Mouse (Mus musculus) hematopoietic stem cell, adult 5-6 weeks (primary cell): ENCODE data around the gene Zfpm1. TPM values are rescaled to one million over a fixed set of nuclear protein-coding genes. Genes with fewer than 3 reads are reported as not detected.

Experiments used
- ATAC-seq, 2 experiments: fragments of 125-278 bp in 1 of 2; replicated peaks in 1 of 2; 2 replicates each; pipeline ENCODE4 v1.8.0; 2016 to 2017; ENCODE audit warnings: inconsistent platforms in 2 of 2, mild to moderate bottlenecking in 2 of 2, moderate number of reproducible peaks in 2 of 2, low read depth in 1 of 2, moderate TSS enrichment in 1 of 2; ENCODE audit not compliant: low FRiP score in 2 of 2, poor library complexity in 2 of 2, severe bottlenecking in 2 of 2, insufficient read depth in 1 of 2, low TSS enrichment in 1 of 2
- total RNA-seq: library from RNA; stranded (forward); fragments of 172-1452, 232-1000 nt; gene quantifications from 2 replicates; pipeline ENCODE4 v1.2.3, GENCODE M21; 2017

Gene Zfpm1
- total RNA-seq, 1 experiment from 2014 or later: 70.4 TPM

DNA sequence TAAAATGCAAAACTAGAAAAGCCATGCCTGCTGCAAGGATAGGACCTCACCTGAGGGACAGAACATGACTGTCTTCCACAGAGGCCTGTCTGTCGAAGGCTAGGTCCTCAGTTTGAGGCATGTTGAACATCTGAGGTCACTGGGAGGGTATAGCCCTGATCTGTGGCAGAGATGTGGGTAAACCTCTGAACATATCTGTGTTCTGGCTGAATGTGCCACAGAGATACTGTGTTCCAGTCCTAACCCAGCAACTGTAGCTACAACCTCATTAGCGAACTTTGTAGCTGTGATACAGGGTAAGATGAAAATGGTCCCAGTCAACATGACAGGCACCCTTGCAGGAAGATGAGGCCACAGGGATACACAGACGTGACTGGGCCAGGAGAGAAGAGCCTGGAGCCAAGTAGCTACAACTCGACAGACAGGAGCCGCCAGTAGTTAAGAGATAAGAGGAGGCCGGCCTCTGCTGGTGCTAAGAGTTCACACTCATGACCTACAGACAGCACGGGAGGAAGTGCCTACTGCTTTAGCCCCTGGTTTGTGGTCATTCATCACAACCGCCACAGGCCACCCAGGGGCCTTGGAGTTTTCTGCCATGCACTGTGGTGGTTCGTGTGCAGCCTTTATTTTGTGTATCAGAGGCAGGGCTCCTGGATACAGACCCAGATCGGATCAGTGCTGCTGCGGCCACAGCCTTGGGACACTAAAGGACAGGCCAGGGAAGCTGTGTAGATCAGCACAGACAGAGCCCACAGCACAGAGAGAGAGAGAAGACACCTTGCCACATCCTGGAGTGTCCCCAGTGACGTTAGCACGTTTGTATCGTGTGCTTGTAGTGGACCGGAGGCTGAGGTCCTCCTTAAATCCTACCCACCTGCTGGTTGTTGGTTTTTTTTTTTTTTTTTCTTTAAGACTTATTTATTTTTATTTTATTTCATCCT lies 67.7 kb downstream of the Zfpm1 start:
- ATAC-seq: peak; percentile 51 to 70

DNA sequence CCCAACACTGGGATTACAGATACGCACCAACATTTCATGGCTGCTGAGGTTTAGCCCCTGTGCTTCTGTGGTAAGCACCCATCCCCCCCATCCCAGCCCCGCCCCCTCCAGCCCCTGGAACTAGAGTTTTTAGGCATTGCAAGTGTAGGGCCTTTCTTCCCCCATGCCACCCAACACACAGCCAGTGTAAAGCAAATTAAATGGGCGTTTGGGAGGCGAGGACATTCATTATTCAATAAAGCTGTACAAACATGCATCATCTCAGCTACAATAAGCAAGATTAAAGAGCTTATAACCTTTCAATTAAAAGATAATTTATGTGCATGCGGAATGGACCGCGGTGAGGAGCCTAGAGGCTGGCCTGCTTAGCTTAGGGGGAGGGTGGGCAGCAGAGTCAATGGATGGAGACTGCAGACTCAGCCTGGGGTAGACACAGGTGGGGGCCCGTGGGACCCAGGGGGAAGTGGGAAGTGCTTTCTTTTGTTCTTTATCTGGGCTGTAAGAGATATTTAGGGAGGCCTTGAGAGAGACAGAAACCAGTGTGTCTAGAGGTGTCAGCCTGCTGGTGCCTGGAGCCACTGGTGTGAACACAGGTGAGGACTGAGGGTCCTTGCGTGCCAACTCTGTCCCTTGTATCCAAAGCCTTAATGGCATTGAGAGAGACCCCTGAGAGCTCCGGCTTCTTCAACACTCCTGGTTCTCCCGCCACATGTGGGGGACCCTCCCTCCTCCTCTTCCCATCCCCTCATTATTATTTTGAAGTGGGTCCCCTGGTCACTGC lies 68.6 kb downstream of the Zfpm1 start:
- ATAC-seq: no peak

DNA sequence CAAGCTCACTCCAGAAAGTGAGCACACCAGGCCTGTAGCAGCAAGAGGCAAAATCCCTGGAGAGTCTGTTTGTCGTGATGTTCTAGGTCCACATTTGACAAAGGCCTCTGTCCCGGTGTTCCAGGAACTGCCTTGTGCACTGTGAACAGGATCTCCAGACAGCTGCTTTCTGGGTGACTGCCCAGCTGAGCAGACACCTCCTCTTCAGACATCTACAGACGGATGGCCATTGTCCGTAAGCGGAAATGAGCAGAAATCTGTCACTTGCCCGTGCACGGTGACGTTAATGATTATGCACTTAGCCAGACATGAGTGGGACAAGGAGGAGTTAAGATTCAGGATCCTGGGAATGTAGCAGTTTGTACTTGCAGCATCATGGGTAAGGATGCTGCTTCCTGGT lies 72.2 kb downstream of the Zfpm1 start:
- no peak for ATAC-seq

DNA sequence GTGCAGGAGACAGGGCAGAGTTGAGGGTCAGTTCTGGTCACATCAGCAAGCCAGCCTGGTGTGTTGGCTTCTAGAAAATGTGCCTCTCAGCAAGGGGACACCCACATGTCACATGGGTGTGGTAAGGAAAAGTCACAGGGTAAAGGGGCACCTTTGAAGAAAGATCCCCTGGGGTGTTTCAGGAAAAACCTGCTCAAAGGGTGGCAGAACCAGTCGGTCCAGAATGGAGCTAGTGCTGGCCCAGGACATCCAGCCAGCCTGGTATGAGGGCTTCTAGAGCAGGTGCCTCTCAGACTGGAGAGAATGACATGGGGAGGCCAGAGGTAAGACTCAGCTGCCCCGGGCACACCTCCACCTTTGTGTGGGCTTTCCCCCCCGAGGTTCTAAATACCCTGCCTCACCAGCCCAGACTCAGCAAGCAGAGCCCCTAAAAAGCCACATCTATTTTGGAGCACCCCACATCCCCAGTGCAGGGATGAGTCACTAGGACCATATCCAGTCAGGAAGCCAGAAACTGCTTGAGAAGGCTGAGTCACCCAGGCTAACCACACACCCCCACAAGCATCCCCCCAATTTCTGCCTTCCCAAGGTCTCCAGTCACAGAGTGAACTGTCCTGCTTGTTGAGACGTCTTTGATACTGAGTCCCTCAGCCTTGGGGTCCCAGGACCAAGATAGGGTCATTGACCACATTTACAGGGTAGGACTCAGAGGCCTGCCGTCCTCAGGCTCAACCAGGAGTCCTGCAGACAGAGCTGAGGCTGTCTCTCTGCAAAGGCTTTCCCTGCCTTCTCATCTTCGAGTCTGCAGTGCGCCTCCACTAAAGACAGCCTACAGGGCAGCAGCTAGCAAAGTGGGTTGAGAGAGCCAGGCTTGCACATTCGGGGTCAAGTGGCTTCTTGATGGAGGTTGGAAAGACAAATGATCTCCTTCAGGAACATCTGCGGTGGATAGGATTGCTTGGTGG lies 74.0 kb downstream of the Zfpm1 start:
- peak in 1 of 2 experiments; percentile 42; a peak in 1 of 4 replicates for ATAC-seq

DNA sequence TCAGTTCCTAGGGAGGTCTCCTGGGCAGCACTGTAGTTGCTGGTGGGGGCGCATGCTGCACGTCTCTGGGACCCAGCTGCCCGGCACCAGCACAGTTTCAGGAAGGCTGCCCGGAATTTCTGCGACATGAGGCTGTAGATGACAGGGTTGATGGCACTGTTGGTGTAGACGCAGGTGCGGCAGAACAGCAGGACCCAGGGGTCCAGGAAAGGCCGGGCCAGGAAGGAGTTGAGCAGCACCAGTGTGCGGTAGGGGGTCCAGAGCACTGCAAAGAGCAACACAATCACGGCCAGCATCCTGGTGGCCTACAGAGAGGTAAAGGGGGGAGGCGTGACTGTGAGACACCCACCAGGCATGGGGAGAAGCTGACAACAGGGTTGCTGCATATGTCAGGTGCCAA lies 75.3 kb downstream of the Zfpm1 start:
- ATAC-seq: no peak

DNA sequence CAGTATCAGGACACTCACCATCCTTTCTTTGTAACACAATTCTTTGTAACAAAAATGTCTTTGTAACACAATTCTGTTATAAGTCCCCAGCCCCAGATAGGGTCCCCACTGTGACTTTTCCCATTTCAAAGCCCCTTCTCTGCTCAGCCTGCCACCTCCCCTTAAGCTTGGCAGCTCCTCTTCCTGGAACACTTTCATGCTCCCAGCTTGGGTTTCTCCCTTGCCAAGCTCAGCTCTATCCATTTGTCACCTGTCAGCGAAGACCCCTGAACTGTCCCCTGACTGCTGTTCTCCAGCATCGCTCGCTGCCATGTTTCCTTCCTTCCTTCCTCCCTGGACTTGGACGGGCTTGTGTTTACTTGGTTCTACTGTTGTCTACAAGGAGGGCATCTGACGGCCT lies 75.7 kb downstream of the Zfpm1 start:
- no peak for ATAC-seq

DNA sequence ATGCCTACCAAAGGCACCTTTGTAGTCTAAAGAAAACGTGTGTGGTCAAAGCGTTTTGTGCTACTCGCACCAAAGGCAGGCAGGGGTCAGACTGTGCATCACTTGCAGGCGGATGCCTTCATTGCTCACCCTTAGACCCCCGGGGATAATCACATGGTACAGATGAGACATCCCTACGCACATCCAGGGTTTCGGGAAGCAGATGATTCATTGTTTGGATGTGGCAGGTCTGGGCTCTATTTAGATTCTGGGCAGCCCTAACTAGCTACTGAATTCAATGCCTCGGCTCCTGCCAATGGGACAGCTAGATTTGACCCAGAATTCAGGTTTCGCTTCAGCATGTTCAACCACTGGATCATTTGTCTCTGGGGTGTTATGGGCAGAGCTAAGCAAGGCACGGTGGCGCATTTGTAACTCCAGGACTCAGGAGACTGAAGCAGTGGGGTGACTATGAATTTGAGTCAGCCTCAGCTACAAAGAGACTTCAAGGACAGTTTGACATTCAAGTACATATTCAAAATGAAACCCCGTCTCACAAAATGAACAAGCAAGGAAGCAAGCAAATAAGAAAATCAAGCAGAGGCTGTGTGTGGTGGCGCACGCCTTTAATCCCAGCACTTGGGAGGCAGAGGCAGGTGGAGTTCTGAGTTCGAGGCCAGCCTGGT lies 77.3 kb downstream of the Zfpm1 start:
- ATAC-seq: no peak

DNA sequence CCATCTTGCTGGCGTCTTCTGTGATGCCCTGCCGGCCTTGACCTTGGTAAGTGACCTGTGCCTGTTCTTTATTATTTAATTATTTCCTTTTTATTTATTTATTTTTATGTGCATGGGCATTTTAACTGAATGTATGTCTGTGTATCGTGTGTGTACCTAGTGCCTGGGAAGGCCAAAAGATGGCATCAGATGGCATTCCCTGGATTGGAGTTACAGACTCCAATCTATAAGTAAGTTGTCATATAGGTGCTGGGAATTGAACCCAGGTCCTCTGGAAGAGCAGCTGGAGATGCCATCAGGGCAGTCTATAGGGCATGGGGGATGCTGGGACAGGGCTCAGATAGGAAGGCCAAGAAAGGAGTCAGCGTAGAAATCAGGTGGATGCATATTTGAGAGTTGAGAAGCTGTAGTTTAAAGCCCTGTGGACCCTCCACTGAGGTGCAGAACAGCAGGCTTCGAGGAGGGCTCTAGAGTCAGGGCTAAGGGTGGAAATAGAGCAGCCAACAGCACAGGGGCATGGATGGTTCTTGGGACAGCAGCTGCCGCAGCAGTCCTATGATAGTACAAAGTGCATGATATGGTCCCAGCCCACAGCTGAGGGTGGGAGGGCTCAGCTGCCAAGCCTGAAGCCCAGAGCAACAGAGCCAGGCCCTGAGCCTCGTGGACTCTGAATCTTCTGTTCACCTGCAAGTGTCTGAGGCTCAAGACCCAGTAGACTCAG lies 78.9 kb downstream of the Zfpm1 start, which contains the start of gene Trhr2:
Gene Trhr2 (minus strand): TSS at position 51 of the 721 bp plus-strand sequence.
- ATAC-seq: no peak

DNA sequence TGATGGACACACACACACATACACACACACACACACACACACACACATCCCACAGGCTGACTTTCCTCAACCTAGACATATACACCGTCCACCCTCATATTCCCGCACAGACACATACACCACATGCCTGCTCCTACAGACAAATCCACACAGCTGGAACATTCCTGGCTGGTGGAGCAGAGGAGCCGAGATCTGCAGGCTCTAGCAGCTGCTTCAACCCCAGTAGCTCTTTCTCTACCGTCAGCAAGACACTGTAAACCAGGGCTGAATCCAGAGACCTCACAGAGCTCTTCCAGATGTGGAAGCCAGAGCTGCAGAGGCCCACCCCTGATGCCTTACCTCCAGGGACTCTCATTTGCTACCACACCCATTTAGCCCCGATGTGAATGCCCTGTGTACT lies 80.3 kb downstream of the Zfpm1 start:
- no peak for ATAC-seq

DNA sequence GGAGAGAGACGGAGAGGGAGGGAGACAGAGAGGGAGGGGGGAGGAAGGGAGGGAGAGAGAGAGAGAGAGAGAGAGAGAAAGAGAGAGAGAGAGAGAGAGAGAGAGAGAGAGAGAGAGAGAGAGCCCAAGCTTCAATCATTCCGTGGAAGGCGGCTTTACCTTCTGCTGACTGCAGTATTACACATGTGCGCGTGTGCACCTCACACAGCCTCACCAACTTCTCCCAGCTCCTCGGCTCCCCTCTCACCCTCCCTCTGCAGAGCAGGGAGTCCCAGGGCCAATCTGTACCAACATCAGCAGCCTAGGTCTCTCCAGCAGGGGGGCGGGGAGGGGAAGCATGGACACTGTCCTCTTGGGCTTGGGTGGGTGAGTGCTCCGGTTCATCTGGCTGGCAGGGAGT lies 81.0 kb downstream of the Zfpm1 start:
- ATAC-seq: no peak

DNA sequence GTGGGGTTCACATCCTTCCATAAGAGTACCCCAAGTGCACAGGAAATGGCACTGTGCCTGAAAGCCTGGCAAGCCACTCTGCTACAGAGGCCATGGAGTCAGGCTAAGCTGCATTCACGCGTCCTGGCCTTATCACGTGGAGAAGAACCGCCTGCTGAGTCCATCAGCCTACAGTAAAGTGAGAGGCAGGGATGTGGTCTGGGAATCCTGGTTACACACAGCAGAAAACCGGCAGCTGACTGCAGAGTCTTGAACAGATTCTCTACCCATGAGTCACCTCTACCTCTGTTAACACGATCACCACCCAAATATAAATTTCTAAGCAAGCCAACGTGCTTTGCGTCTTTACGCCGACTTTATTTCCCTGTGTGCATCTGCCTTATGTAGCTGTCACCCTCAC lies 86.6 kb downstream of the Zfpm1 start:
- ATAC-seq: no peak

DNA sequence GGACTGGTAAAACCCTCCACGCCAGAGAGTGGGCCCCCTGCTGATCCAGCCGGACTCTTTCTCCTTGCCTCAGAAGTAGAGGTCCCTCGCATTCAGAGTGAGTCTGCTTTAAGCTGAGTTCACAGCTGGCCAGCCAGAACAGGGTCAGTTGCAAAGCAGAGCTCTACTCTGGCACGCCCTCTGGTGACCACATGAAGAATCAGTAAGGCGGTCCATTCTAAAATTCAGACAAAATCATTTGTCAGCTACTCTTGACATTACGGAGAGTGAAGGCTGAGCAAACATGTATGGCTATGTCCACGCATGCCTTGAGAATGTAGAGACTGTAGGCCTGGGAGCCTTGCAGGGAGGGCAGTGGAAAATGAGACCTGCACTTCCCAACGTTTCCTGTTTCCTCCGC lies 87.7 kb downstream of the Zfpm1 start:
- ATAC-seq: peak; percentile 78 to 81

DNA sequence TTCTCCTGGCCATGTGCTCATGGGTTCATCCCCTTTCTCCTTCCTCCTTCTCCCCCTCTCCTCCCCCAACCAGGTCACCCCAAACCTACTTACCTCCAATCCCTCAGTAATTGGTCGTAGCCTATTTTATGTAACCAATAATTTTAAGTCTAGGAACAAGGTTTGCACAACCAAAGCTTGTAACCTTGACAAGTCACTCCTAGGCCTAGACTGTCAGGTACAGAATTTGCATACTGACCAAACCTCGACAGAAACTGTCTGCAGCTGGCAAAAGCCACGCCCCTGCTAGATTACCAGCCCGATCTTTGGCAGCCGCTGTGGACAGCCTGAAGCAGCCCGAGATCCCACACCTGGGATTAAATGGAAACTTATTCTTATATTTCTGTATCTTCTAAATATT lies 89.8 kb downstream of the Zfpm1 start:
- no peak for ATAC-seq

DNA sequence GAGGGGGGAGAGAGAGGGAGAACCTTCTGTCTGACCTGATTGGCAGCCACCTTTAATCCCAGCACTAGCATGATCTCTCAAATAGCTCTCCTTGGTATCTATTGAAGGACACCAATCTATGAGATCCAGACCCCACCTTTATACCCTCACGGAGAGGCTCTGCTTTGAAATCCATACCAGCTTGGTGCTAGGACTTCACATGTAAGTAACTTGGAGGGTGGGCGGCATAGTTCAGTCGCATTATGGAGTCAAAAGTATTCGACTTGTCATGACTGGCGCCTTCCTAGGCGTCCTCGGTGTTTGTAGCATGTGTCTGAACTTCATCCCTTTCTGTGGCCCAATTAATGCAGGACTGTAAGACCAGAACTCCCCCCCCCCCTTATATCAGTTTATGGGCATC lies 93.4 kb downstream of the Zfpm1 start:
- no peak for ATAC-seq

DNA sequence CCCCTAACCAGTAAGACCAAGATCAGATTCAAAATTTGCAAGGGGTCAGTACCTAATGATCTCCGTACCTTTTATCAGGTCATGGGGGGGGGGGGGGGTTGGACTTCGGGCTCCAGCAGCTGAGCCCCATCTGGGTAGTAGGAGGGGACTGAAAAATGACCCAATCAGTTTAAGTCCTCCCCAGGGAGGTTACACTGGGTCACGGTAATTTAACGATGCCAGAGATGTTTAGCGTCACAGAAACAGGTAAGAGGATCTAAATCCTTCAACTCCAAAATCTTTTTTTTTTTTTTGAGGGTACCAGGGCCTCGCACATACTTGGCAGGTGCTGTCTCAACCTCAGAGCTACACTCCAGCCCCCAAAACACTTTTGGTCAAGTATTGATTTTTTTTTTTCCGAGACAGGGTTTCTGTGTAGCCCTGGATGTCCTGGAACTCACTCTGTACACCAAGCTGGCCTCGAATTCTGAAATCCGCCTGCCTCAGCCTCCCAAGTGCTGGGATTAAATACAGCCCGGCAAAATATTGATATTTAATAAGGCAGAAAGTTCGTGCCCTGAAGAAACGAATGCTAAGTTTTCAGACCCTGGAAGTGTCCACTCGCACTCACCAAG lies 93.9 kb downstream of the Zfpm1 start:
- ATAC-seq: no peak
